Mouse (Mus musculus) midbrain, postnatal 0 days (tissue): Measurements from ENCODE around the gene Supt3. TPM values are rescaled to one million over a fixed set of nuclear protein-coding genes. Genes with fewer than 3 reads are reported as not detected.

Experiments used
- ATAC-seq: fragments of 200-750 bp; cut with Nextera tagmentation; 2 replicates; pipeline ENCODE4 v1.8.0; 2017; ENCODE audit warnings: moderate number of reproducible peaks, mild to moderate bottlenecking, moderate TSS enrichment, moderate library complexity; ENCODE audit not compliant: low FRiP score
- DNase-seq: peaks from one replicate; pipeline ENCODE4 v3.0.0-alpha.2; 2015; ENCODE audit warnings: low spot score
- H3K27ac ChIP-seq: fragments of 300-500 bp; sonication (generic); 2 replicates; pipeline ENCODE4 v1.5.1; 2014; ENCODE audit warnings: low read depth, mild to moderate bottlenecking, low read length, mixed read lengths
- H3K27me3 ChIP-seq: fragments of 300-500 bp; sonication (generic); 2 replicates; pipeline ENCODE4 v1.6.1; 2014; ENCODE audit warnings: low read length, control low read depth, mixed read lengths; ENCODE audit not compliant: insufficient read depth
- H3K36me3 ChIP-seq: fragments of 300-500 bp; sonication (generic); 2 replicates; pipeline ENCODE4 v1.6.1; 2014; ENCODE audit warnings: low read length, control low read depth, mixed read lengths; ENCODE audit not compliant: insufficient read depth
- H3K4me1 ChIP-seq: fragments of 300-500 bp; sonication (generic); 2 replicates; pipeline ENCODE4 v1.6.1; 2014; ENCODE audit warnings: mild to moderate bottlenecking, control low read depth, antibody characterized with exemption, low read length, mixed read lengths; ENCODE audit not compliant: insufficient read depth
- H3K4me2 ChIP-seq: fragments of 300-500 bp; sonication (generic); 2 replicates; pipeline ENCODE4 v1.6.1; 2014; ENCODE audit warnings: low read depth, mild to moderate bottlenecking, low read length, mixed read lengths; ENCODE audit not compliant: poor library complexity, severe bottlenecking
- H3K4me3 ChIP-seq: fragments of 300-500 bp; sonication (generic); 2 replicates; pipeline ENCODE4 v1.5.1; 2014; ENCODE audit warnings: low read depth, mild to moderate bottlenecking, low read length, moderate library complexity
- H3K9ac ChIP-seq: fragments of 300-500 bp; sonication (generic); replicated peaks from 2 replicates; pipeline ENCODE4 v1.6.1; 2014; ENCODE audit warnings: mild to moderate bottlenecking, low read length, moderate library complexity, mixed read lengths; ENCODE audit not compliant: poor library complexity, severe bottlenecking
- H3K9me3 ChIP-seq: fragments of 300-500 bp; sonication (generic); 2 replicates; pipeline ENCODE4 v1.6.1; 2016; ENCODE audit warnings: low read length, control low read depth
- CTCF ChIP-seq: IDR thresholded peaks from 2 replicates; pipeline ENCODE4 v1.5.1; 2016; ENCODE audit warnings: antibody characterized with exemption, mild to moderate bottlenecking
- WGBS: fragments of 180-500 bp; shearing (Covaris S2); extraction: QIAGEN DNeasy Blood & Tissue Kit; methylation state at CpG from one replicate; pipeline ENCODE4 v1.1.7; 2014; 5-methylcytosine and 5-hydroxymethylcytosine counted together
- polyA plus RNA-seq: library from polyadenylated mRNA; unstranded; fragments of >200 nt; fragmentation: Nextera tagmentation; extraction: Ambion mirVana; gene quantifications from 2 replicates; pipeline ENCODE4 v1.2.1, GENCODE M21; 2015
- total RNA-seq: library from RNA; depleted of rRNA; stranded (reverse); fragments of >200 nt; gene quantifications from 2 replicates; pipeline ENCODE4 v1.2.3, GENCODE M21; 2014

The Supt3 gene
- total and polyA plus RNA-seq, 2 experiments from 2014 or later: 5.7 to 23.3 TPM

GRCm38 (mm10) chr17:45033617-45034016, 256.7 kb downstream of the Supt3 start:
- Histone ChIP-seq H3K4me2 (no peak overlapping the region), H3K4me3 (no peak overlapping the region), H3K9me3 (no peaks in the 10 kb centered on the region), H3K27ac (no peak overlapping the region), H3K9ac (no peak overlapping the region), H3K4me1 (no peaks in the 10 kb centered on the region), H3K27me3 (no peaks in the 10 kb centered on the region), H3K36me3 (no peaks in the 10 kb centered on the region)
- WGBS: 80% methylated on average over 7 of the region's 7 CpGs
- ATAC-seq (no peak), DNase-seq (no peak)
- TF ChIP-seq CTCF: no peak

- no peak overlapping the region for H3K4me2 ChIP-seq
- no peaks in the 10 kb centered on the region for H3K36me3 ChIP-seq
- no peak overlapping the region for H3K4me3 ChIP-seq
- H3K27ac ChIP-seq: no peak overlapping the region
- no peak for DNase-seq
- H3K4me1 ChIP-seq: 0 out of 2 replicates have a peak, but pooled peaks cover 3% of the 10 kb centered on the region
- ATAC-seq: no peak
- H3K9ac ChIP-seq: no peak overlapping the region
- H3K27me3 ChIP-seq: no peaks in the 10 kb centered on the region
- TF ChIP-seq CTCF: no peak
- WGBS: 86% methylated on average over 2 of the region's 2 CpGs
- no peaks in the 10 kb centered on the region for H3K9me3 ChIP-seq
These were observed 264.1 kb downstream of the Supt3 start for GRCm38 (mm10) chr17:45041084-45041483.

GRCm38 (mm10) chr17:45045804-45046203, 268.9 kb downstream of the Supt3 start:
- DNase-seq (no peak), ATAC-seq (no peak)
- Histone ChIP-seq H3K9ac (no peak overlapping the region), H3K27me3 (no peaks in the 10 kb centered on the region), H3K4me2 (no peak overlapping the region), H3K4me3 (no peak overlapping the region), H3K9me3 (no peaks in the 10 kb centered on the region), H3K4me1 (no peaks in the 10 kb centered on the region), H3K27ac (no peak overlapping the region), H3K36me3 (no peaks in the 10 kb centered on the region; the same call in 1 of the 2 replicates)
- peak; percentile 47 for TF ChIP-seq CTCF

- 91% methylated on average over 3 of the region's 3 CpGs for WGBS
- Histone ChIP-seq H3K9me3 (no peaks in the 10 kb centered on the region), H3K36me3 (no peaks in the 10 kb centered on the region; the same call in 1 of the 2 replicates), H3K27ac (no peak overlapping the region), H3K9ac (no peak overlapping the region), H3K4me1 (no peaks in the 10 kb centered on the region), H3K4me2 (no peak overlapping the region), H3K27me3 (no peaks in the 10 kb centered on the region), H3K4me3 (no peak overlapping the region)
- TF ChIP-seq CTCF: peak; percentile 33; the same call in 1 of the 2 replicates
- no peak for ATAC-seq
- no peak for DNase-seq
These were observed 269.6 kb downstream of the Supt3 start for GRCm38 (mm10) chr17:45046583-45046982.

- Histone ChIP-seq H3K9ac (no peak overlapping the region), H3K4me3 (no peak overlapping the region), H3K27ac (no peak overlapping the region), H3K4me2 (no peak overlapping the region), H3K36me3 (no peaks in the 10 kb centered on the region; the same call in 1 of the 2 replicates), H3K27me3 (no peaks in the 10 kb centered on the region), H3K4me1 (no peaks in the 10 kb centered on the region), H3K9me3 (no peaks in the 10 kb centered on the region)
- DNase-seq (peak; percentile 50), ATAC-seq (no peak)
- TF ChIP-seq CTCF: no peak
- 87% methylated on average over 6 of the region's 6 CpGs for WGBS
These were observed 270.3 kb downstream of the Supt3 start for GRCm38 (mm10) chr17:45047236-45047635.

GRCm38 (mm10) chr17:45051971-45052370, 275.0 kb downstream of the Supt3 start:
- DNase-seq (no peak), ATAC-seq (no peak)
- H3K36me3 ChIP-seq: no peaks in the 10 kb centered on the region; the same call in 1 of the 2 replicates
- no peaks in the 10 kb centered on the region for H3K4me1 ChIP-seq
- H3K4me3 ChIP-seq: no peak overlapping the region
- H3K27me3 ChIP-seq: no peaks in the 10 kb centered on the region
- no peak overlapping the region for H3K4me2 ChIP-seq
- H3K9ac ChIP-seq: no peak overlapping the region
- 78% methylated on average over 3 of the region's 3 CpGs for WGBS
- TF ChIP-seq CTCF: no peak
- no peak overlapping the region for H3K27ac ChIP-seq
- no peaks in the 10 kb centered on the region for H3K9me3 ChIP-seq
